Mouse (Mus musculus) frontal cortex, postnatal 14 days (tissue): ENCODE measurements at regions not wholly inside any gene's neighbourhood (a gene's known extent, or its start where the extent isn't known, plus 50 kb on each side); places are given as distances from the start of the nearest gene placed in this dataset.
"Not testable (repeated sequence)": the region's sequence is repeated elsewhere in the genome, so short reads cannot be mapped to it uniquely, and the experiment has no call there.

ENCODE experiments used
- DNase-seq, 2 experiments: peaks; one replicate each; pipeline ENCODE4 v3.0.0; 2022; ENCODE audit warnings: low spot score in 2 of 2

GRCm38 (mm10) chr7:75360874-75361273, 51.8 kb upstream of the Sv2b start:
- DNase-seq: no peak

- DNase-seq: no peak
These were observed 53.5 kb upstream of the Sv2b start for GRCm38 (mm10) chr7:75362541-75362940.

GRCm38 (mm10) chr7:75365480-75365879, 56.4 kb upstream of the Sv2b start:
- no peak for DNase-seq

GRCm38 (mm10) chr7:75366285-75366882, 57.3 kb upstream of the Sv2b start:
- peak; percentile 68 to 89 for DNase-seq

GRCm38 (mm10) chr7:75368315-75368714, 59.3 kb upstream of the Sv2b start:
- DNase-seq: no peak

GRCm38 (mm10) chr7:75369366-75369765, 60.3 kb upstream of the Sv2b start:
- DNase-seq: no peak

- DNase-seq: peak; percentile 77 to 84
These were observed 61.8 kb upstream of the Sv2b start for GRCm38 (mm10) chr7:75370595-75371519.

GRCm38 (mm10) chr7:75371520-75371876, 62.4 kb upstream of the Sv2b start:
- DNase-seq: no peak

- DNase-seq: no peak
These were observed 62.9 kb upstream of the Sv2b start for GRCm38 (mm10) chr7:75371991-75372390.

- DNase-seq: no peak
These were observed 63.9 kb upstream of the Sv2b start for GRCm38 (mm10) chr7:75372892-75373444.

- DNase-seq: no peak
These were observed 65.4 kb upstream of the Sv2b start for GRCm38 (mm10) chr7:75374506-75374905.

GRCm38 (mm10) chr7:75379595-75379994, 70.5 kb upstream of the Sv2b start:
- no peak for DNase-seq

GRCm38 (mm10) chr7:75384506-75384911, 70.8 kb upstream of the Akap13 start:
- DNase-seq: no peak

GRCm38 (mm10) chr7:75387033-75387432, 68.3 kb upstream of the Akap13 start:
- DNase-seq: no peak

GRCm38 (mm10) chr7:75387821-75388431, 67.4 kb upstream of the Akap13 start:
- DNase-seq: no peak

GRCm38 (mm10) chr7:75390162-75390561, 65.2 kb upstream of the Akap13 start:
- DNase-seq: no peak

- DNase-seq: no peak
These were observed 62.6 kb upstream of the Akap13 start for GRCm38 (mm10) chr7:75392783-75393182.

- DNase-seq: no peak
These were observed 61.9 kb upstream of the Akap13 start for GRCm38 (mm10) chr7:75393466-75393865.

- no peak for DNase-seq
These were observed 60.3 kb upstream of the Akap13 start for GRCm38 (mm10) chr7:75394866-75395580.

- DNase-seq: no peak
These were observed 57.8 kb upstream of the Akap13 start for GRCm38 (mm10) chr7:75397559-75397958.

GRCm38 (mm10) chr7:75398480-75398879, 56.9 kb upstream of the Akap13 start:
- DNase-seq: not testable (repeated sequence)
